Mouse (Mus musculus) lung, embryonic 14.5 days (tissue): ENCODE data around the gene Acvr1b. TPM values are rescaled to one million over a fixed set of nuclear protein-coding genes. Genes with fewer than 3 reads are reported as not detected.

Experiments
- ATAC-seq: fragments of 200-750 bp; cut with Nextera tagmentation; 2 replicates; pipeline ENCODE4 v1.8.0; 2017; ENCODE audit warnings: mild to moderate bottlenecking, moderate TSS enrichment, moderate library complexity; ENCODE audit not compliant: insufficient read depth
- DNase-seq: peaks from one replicate; pipeline ENCODE4 v3.0.0-alpha.2; 2015
- H3K27ac ChIP-seq: fragments of 300-500 bp; sonication (generic); 2 replicates; pipeline ENCODE4 v1.5.1; 2014; ENCODE audit warnings: low read depth, mild to moderate bottlenecking, moderate library complexity
- H3K27me3 ChIP-seq: fragments of 300-500 bp; sonication (generic); 2 replicates; pipeline ENCODE4 v1.6.1; 2014; ENCODE audit warnings: low read length, control low read depth; ENCODE audit not compliant: insufficient read depth
- H3K36me3 ChIP-seq: fragments of 300-500 bp; sonication (generic); 2 replicates; pipeline ENCODE4 v1.6.1; 2014; ENCODE audit warnings: control low read depth; ENCODE audit not compliant: insufficient read depth
- H3K4me1 ChIP-seq: fragments of 300-500 bp; sonication (generic); 2 replicates; pipeline ENCODE4 v1.6.1; 2014; ENCODE audit warnings: antibody characterized with exemption, control low read depth; ENCODE audit not compliant: insufficient read depth
- H3K4me2 ChIP-seq: fragments of 300-500 bp; sonication (generic); 2 replicates; pipeline ENCODE4 v1.6.1; 2014; ENCODE audit warnings: mild to moderate bottlenecking
- H3K4me3 ChIP-seq: fragments of 300-500 bp; sonication (generic); 2 replicates; pipeline ENCODE4 v1.5.1; 2014; ENCODE audit warnings: low read depth, low read length
- H3K9ac ChIP-seq: fragments of 300-500 bp; sonication (generic); 2 replicates; pipeline ENCODE4 v1.6.1; 2014
- H3K9me3 ChIP-seq: fragments of 300-500 bp; sonication (generic); 2 replicates; pipeline ENCODE4 v1.6.1; 2016; ENCODE audit warnings: low read depth, low read length, control low read depth
- CTCF ChIP-seq: IDR thresholded peaks from 2 replicates; pipeline ENCODE4 v1.5.1; 2016; ENCODE audit warnings: antibody characterized with exemption, low read depth
- WGBS: fragments of 180-500 bp; shearing (Covaris S2); extraction: QIAGEN DNeasy Blood & Tissue Kit; methylation state at CpG from one replicate; pipeline ENCODE4 v1.1.7; 2014; 5-methylcytosine and 5-hydroxymethylcytosine counted together
- polyA plus RNA-seq: library from polyadenylated mRNA; unstranded; fragments of >200 nt; fragmentation: Nextera tagmentation; extraction: Ambion mirVana; gene quantifications from 2 replicates; pipeline ENCODE4 v1.2.1, GENCODE M21; 2014

The Acvr1b gene
- polyA plus RNA-seq, 1 experiment from 2014 or later = 6.3 TPM

- H3K27me3 ChIP-seq = no peaks in the 10 kb centered on the region
- no peak overlapping the region for H3K9ac ChIP-seq
- ATAC-seq = no peak
- no peak overlapping the region for H3K4me2 ChIP-seq
- no peak overlapping the region for H3K4me3 ChIP-seq
- no peak for TF ChIP-seq CTCF
- H3K27ac ChIP-seq = no peak overlapping the region
- 0 out of 2 replicates have a peak, but pooled peaks cover 2% of the 10 kb centered on the region for H3K4me1 ChIP-seq
- DNase-seq = peak; percentile 69
- H3K9me3 ChIP-seq = no peaks in the 10 kb centered on the region
- 88% methylated on average over 8 of the region's 8 CpGs for WGBS
- peaks cover 49% of the 10 kb centered on the region for H3K36me3 ChIP-seq
Observed at GRCm38 (mm10) chr15:101196079-101196795, 22.4 kb downstream of the Acvr1b start.

- Histone ChIP-seq H3K27ac (no peak overlapping the region), H3K4me3 (no peak overlapping the region), H3K27me3 (no peaks in the 10 kb centered on the region), H3K9me3 (no peaks in the 10 kb centered on the region), H3K36me3 (peaks cover 55% of the 10 kb centered on the region), H3K4me2 (no peak overlapping the region), H3K4me1 (0 out of 2 replicates have a peak, but pooled peaks cover 2% of the 10 kb centered on the region), H3K9ac (no peak overlapping the region)
- DNase-seq (no peak), ATAC-seq (no peak)
- TF ChIP-seq CTCF = no peak
Observed at GRCm38 (mm10) chr15:101196961-101197360, 23.1 kb downstream of the Acvr1b start.

DNA sequence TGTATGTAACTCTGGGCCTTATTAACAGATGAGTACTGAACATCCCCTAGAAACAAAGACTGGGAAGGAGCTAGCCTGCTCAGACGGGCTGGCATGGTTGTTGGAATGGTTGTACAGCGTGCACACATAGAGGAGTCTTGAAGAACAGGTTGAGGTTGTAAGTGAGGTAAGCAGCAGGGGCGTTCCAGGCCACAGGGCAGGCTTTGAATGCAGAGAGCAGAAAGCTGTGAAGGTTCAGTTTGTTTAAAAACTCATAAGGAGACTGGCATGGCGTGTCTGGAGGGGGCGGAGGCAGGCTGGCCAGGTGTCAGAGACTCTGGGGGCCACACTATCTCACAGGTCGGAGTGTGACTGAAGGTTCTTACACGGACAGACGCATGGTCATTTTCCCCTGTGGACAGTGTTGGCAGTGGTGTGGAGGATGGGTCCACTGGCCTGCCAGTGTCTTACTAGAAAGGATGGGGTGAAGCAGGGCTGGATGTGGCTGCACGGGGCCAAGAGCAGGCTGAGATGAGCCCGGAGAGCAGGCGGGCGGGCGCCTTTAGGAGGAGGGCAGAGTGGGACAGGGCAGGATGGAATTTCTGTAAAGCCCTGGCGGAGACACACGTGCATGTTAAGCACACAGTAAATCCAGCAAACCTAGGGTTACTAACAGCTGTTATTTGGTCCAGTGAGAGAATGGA lies 23.8 kb downstream of the Acvr1b start:
- WGBS = 77% methylated on average over 15 of the region's 15 CpGs
- peaks cover 62% of the 10 kb centered on the region for H3K36me3 ChIP-seq
- no peak overlapping the region for H3K4me3 ChIP-seq
- H3K9me3 ChIP-seq = no peaks in the 10 kb centered on the region
- H3K27ac ChIP-seq = no peak overlapping the region
- no peak for DNase-seq
- H3K9ac ChIP-seq = no peak overlapping the region
- TF ChIP-seq CTCF = no peak
- H3K4me2 ChIP-seq = no peak overlapping the region
- peak; percentile 18; the same call in 1 of the 2 replicates for ATAC-seq
- H3K27me3 ChIP-seq = no peaks in the 10 kb centered on the region
- H3K4me1 ChIP-seq = no peaks in the 10 kb centered on the region

GRCm38 (mm10) chr15:101198218-101198617 lies 24.4 kb downstream of the Acvr1b start:
- Histone ChIP-seq H3K9ac (no peak overlapping the region), H3K27ac (no peak overlapping the region), H3K9me3 (no peaks in the 10 kb centered on the region), H3K27me3 (no peaks in the 10 kb centered on the region), H3K4me2 (no peak overlapping the region), H3K36me3 (peaks cover 67% of the 10 kb centered on the region), H3K4me1 (no peaks in the 10 kb centered on the region), H3K4me3 (no peak overlapping the region)
- DNase-seq = peak; percentile 88
- ATAC-seq = peak; percentile 76
- 20% methylated on average over 3 of the region's 3 CpGs for WGBS
- peak; percentile 95 for TF ChIP-seq CTCF

DNA sequence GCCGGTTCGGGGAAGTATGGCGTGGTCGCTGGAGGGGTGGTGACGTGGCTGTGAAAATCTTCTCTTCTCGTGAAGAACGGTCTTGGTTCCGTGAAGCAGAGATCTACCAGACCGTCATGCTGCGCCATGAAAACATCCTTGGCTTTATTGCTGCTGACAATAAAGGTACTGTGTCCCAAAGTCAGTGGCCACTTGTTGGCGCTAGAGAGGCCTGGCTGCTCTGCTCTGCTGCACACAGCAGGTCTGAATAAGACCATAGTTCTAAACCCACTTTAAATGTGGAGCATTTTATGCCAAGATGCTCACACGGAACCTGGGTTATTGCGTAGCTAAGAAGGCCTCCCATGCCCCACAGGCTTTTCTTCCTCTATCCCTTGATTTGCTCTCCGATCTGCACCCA lies 25.0 kb downstream of the Acvr1b start:
- H3K9ac ChIP-seq = no peak overlapping the region
- ATAC-seq (no peak), DNase-seq (peak; percentile 29)
- H3K36me3 ChIP-seq = peaks cover 73% of the 10 kb centered on the region
- no peak overlapping the region for H3K27ac ChIP-seq
- H3K4me3 ChIP-seq = no peak overlapping the region
- peak; percentile 37 for TF ChIP-seq CTCF
- H3K4me2 ChIP-seq = no peak overlapping the region
- no peaks in the 10 kb centered on the region for H3K4me1 ChIP-seq
- 86% methylated on average over 14 of the region's 14 CpGs for WGBS
- H3K9me3 ChIP-seq = no peaks in the 10 kb centered on the region
- no peaks in the 10 kb centered on the region for H3K27me3 ChIP-seq

GRCm38 (mm10) chr15:101200777-101201295 lies 27.0 kb downstream of the Acvr1b start:
- DNase-seq (no peak), ATAC-seq (no peak)
- H3K4me3 ChIP-seq = no peak overlapping the region
- H3K9me3 ChIP-seq = no peaks in the 10 kb centered on the region
- H3K36me3 ChIP-seq = peaks cover 76% of the 10 kb centered on the region
- WGBS = 97% methylated on average over 9 of the region's 9 CpGs
- no peaks in the 10 kb centered on the region for H3K4me1 ChIP-seq
- no peak for TF ChIP-seq CTCF
- H3K27ac ChIP-seq = no peak overlapping the region
- no peak overlapping the region for H3K4me2 ChIP-seq
- no peak overlapping the region for H3K9ac ChIP-seq
- H3K27me3 ChIP-seq = no peaks in the 10 kb centered on the region

- WGBS = 96% methylated on average over 3 of the region's 3 CpGs
- ATAC-seq = no peak
Observed at GRCm38 (mm10) chr15:101201414-101201813, 27.5 kb downstream of the Acvr1b start.

More at GRCm38 (mm10) chr15:101201414-101201813, 27.5 kb downstream of the Acvr1b start:
- Histone ChIP-seq H3K4me3 (no peak overlapping the region), H3K27me3 (no peaks in the 10 kb centered on the region), H3K27ac (no peak overlapping the region), H3K36me3 (peaks cover 76% of the 10 kb centered on the region), H3K4me2 (no peak overlapping the region), H3K4me1 (no peaks in the 10 kb centered on the region), H3K9me3 (no peaks in the 10 kb centered on the region), H3K9ac (no peak overlapping the region)
- TF ChIP-seq CTCF = no peak
- no peak for DNase-seq
